Mouse (Mus musculus): Measurements from ENCODE around the gene H2-M10.6. TPM values are rescaled to one million over a fixed set of nuclear protein-coding genes. Genes with fewer than 3 reads are reported as not detected.

The H2-M10.6 gene
- polyA plus RNA-seq, 1 experiment from 2014 or later: not detected

DNA sequence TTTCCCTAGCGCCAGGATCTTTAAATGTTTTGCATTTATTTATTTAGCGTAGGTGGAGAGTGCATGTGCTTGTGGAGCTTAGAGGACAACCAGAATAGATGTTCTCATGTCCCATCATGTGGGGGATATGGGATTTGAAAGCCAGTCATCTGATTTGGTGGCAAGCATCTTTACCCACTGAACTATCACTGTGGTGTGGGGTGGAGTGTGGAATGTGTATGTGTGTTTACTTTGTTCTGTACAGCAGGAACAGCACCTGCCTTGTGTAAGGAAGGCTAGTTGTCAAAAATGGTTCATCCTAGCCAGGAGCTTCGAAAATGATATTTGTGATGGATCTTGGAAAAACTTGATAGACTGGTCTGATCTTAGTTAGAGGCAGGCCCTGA lies 24.4 kb downstream of the H2-M10.6 start:
- no peaks in the 10 kb centered on the region for H3K9me3 ChIP-seq (ENCODE audit: control insufficient read depth, low read length)
- peak overlapping the region; percentile 76 for H3K4me3 ChIP-seq (ENCODE audit: low read depth, low read length)
- WGBS: 18% methylated on average over 3 of the region's 3 CpGs
- DNase-seq (ENCODE audit: low spot score) (no peak), ATAC-seq (ENCODE audit: low FRiP score, low TSS enrichment) (peak; percentile 9)
- H3K4me2 ChIP-seq (replicated peaks; ENCODE audit: low read depth): peak overlapping the region; percentile 64
- H3K27ac ChIP-seq (replicated peaks): peak overlapping the region; percentile 99
- H3K9ac ChIP-seq (ENCODE audit: low read length): peak overlapping the region; percentile 86
- TF ChIP-seq EP300 (optimal IDR thresholded peaks at IDR 0.05) (no peak), CTCF (IDR thresholded peaks at IDR 0.05; ENCODE audit: low read depth) (no peak)
- no peaks in the 10 kb centered on the region for H3K36me3 ChIP-seq (ENCODE audit: control insufficient read depth, insufficient read depth, low read length)
- H3K27me3 ChIP-seq (ENCODE audit: control insufficient read depth, insufficient read depth, low read length): no peaks in the 10 kb centered on the region
- H3K4me1 ChIP-seq (replicated peaks; ENCODE audit: control insufficient read depth, insufficient read depth): no peaks in the 10 kb centered on the region

- TF ChIP-seq CTCF (IDR thresholded peaks at IDR 0.05; ENCODE audit: low read depth): no peak
- TF ChIP-seq EP300 (optimal IDR thresholded peaks at IDR 0.05): no peak
- H3K9me3 ChIP-seq (ENCODE audit: control insufficient read depth, low read length): no peaks in the 10 kb centered on the region
- peak within 1 kb of the TSS; percentile 65 for H3K4me2 ChIP-seq (replicated peaks; ENCODE audit: low read depth)
- no peaks in the 10 kb centered on the region for H3K4me1 ChIP-seq (replicated peaks; ENCODE audit: control insufficient read depth, insufficient read depth)
- peak; percentile 98 for DNase-seq (ENCODE audit: low spot score)
- peak within 1 kb of the TSS; percentile 86 for H3K9ac ChIP-seq (ENCODE audit: low read length)
- H3K36me3 ChIP-seq (ENCODE audit: control insufficient read depth, insufficient read depth, low read length): no peaks in the 10 kb centered on the region
- H3K27ac ChIP-seq (replicated peaks): peak within 1 kb of the TSS; percentile 99
- WGBS: under 1% methylated on average over 58 of the region's 58 CpGs
- peak within 1 kb of the TSS; percentile 76 for H3K4me3 ChIP-seq (ENCODE audit: low read depth, low read length)
- no peaks in the 10 kb centered on the region for H3K27me3 ChIP-seq (ENCODE audit: control insufficient read depth, insufficient read depth, low read length)
- ATAC-seq (ENCODE audit: low FRiP score, low TSS enrichment): peak; percentile 99
These were observed 25.1 kb downstream of the H2-M10.6 start, which contains the start of gene Trim26 for GRCm38 (mm10) chr17:36836874-36837647. Trim26 (plus strand) TSS chr17:36837134.

GRCm38 (mm10) chr17:36839001-36839400 lies 27.0 kb downstream of the H2-M10.6 start:
- H3K27me3 ChIP-seq (ENCODE audit: control insufficient read depth, insufficient read depth, low read length): no peaks in the 10 kb centered on the region
- H3K9me3 ChIP-seq (ENCODE audit: control insufficient read depth, low read length): no peaks in the 10 kb centered on the region
- H3K9ac ChIP-seq (ENCODE audit: low read length): no peak overlapping the region
- no peak overlapping the region for H3K4me3 ChIP-seq (ENCODE audit: low read depth, low read length)
- DNase-seq (ENCODE audit: low spot score) (no peak), ATAC-seq (ENCODE audit: low FRiP score, low TSS enrichment) (no peak)
- TF ChIP-seq EP300 (optimal IDR thresholded peaks at IDR 0.05) (no peak), CTCF (IDR thresholded peaks at IDR 0.05; ENCODE audit: low read depth) (no peak)
- no peak overlapping the region for H3K4me2 ChIP-seq (replicated peaks; ENCODE audit: low read depth)
- no peaks in the 10 kb centered on the region for H3K36me3 ChIP-seq (ENCODE audit: control insufficient read depth, insufficient read depth, low read length)
- WGBS: 80% methylated on average over 5 of the region's 5 CpGs
- no peak overlapping the region for H3K27ac ChIP-seq (replicated peaks)
- H3K4me1 ChIP-seq (replicated peaks; ENCODE audit: control insufficient read depth, insufficient read depth): no peaks in the 10 kb centered on the region

DNA sequence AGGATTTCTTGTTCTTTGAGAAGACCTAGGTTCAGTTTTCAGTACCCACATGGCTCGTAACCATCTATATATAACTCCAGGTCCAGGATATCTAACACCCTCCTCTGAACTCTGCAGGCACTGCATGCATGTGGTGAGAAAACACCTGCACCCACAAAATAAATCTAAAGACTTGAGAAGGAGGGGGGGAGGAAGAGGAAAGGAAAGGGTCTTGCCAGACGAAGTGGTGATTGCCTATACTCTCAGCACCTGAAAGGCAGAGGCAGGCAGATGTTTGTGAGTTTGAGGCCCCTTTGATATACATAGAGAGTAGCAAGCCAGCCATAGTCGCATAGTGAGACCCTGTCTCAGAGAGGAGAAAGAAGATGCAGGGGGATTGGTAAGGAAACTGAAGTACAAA lies 28.0 kb downstream of the H2-M10.6 start:
- Histone ChIP-seq H3K27me3 (ENCODE audit: control insufficient read depth, insufficient read depth, low read length) (no peaks in the 10 kb centered on the region), H3K36me3 (ENCODE audit: control insufficient read depth, insufficient read depth, low read length) (no peaks in the 10 kb centered on the region), H3K4me3 (ENCODE audit: low read depth, low read length) (no peak overlapping the region), H3K9ac (ENCODE audit: low read length) (no peak overlapping the region), H3K4me1 (replicated peaks; ENCODE audit: control insufficient read depth, insufficient read depth) (no peaks in the 10 kb centered on the region), H3K9me3 (ENCODE audit: control insufficient read depth, low read length) (no peaks in the 10 kb centered on the region), H3K4me2 (replicated peaks; ENCODE audit: low read depth) (no peak overlapping the region), H3K27ac (replicated peaks) (no peak overlapping the region)
- ATAC-seq (ENCODE audit: low FRiP score, low TSS enrichment): no peak
- TF ChIP-seq EP300 (optimal IDR thresholded peaks at IDR 0.05): no peak
- TF ChIP-seq CTCF (IDR thresholded peaks at IDR 0.05; ENCODE audit: low read depth): no peak
- DNase-seq (ENCODE audit: low spot score): no peak
- 77% methylated on average over 3 of the region's 3 CpGs for WGBS

- Histone ChIP-seq H3K27me3 (ENCODE audit: control insufficient read depth, insufficient read depth, low read length) (no peaks in the 10 kb centered on the region), H3K27ac (replicated peaks) (no peak overlapping the region), H3K4me1 (replicated peaks; ENCODE audit: control insufficient read depth, insufficient read depth) (no peaks in the 10 kb centered on the region), H3K36me3 (ENCODE audit: control insufficient read depth, insufficient read depth, low read length) (no peaks in the 10 kb centered on the region), H3K4me3 (ENCODE audit: low read depth, low read length) (no peak overlapping the region), H3K9ac (ENCODE audit: low read length) (no peak overlapping the region), H3K9me3 (ENCODE audit: control insufficient read depth, low read length) (no peaks in the 10 kb centered on the region), H3K4me2 (replicated peaks; ENCODE audit: low read depth) (no peak overlapping the region)
- DNase-seq (ENCODE audit: low spot score) (no peak), ATAC-seq (ENCODE audit: low FRiP score, low TSS enrichment) (no peak)
- TF ChIP-seq CTCF (IDR thresholded peaks at IDR 0.05; ENCODE audit: low read depth) (no peak), EP300 (optimal IDR thresholded peaks at IDR 0.05) (no peak)
These were observed 29.0 kb downstream of the H2-M10.6 start for GRCm38 (mm10) chr17:36840961-36841445.

DNA sequence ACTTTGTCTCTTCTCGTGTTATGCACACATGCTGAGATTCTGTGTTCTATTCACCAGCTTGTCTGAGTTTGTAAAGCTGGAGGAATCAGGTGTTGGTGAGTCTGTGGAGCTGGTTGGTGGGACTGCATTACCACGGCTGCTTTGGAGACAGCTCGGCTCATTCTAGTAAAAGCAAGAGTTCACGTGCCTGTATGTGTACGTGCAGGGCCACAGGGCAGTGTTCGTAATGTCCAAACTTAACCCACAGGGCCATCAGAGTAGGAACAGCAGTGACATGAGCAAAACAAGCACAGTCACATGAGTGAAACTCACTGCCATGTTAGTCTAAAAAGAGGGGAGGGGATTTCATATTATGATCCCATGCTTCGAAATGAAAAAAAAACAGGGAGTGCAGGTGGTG lies 31.7 kb downstream of the H2-M10.6 start:
- DNase-seq (ENCODE audit: low spot score) (no peak), ATAC-seq (ENCODE audit: low FRiP score, low TSS enrichment) (no peak)
- Histone ChIP-seq H3K36me3 (ENCODE audit: control insufficient read depth, insufficient read depth, low read length) (peaks cover 3% of the 10 kb centered on the region; the same call in 1 of the 2 replicates), H3K9ac (ENCODE audit: low read length) (no peak overlapping the region), H3K27ac (replicated peaks) (no peak overlapping the region), H3K4me2 (replicated peaks; ENCODE audit: low read depth) (no peak overlapping the region), H3K27me3 (ENCODE audit: control insufficient read depth, insufficient read depth, low read length) (no peaks in the 10 kb centered on the region), H3K4me1 (replicated peaks; ENCODE audit: control insufficient read depth, insufficient read depth) (no peaks in the 10 kb centered on the region), H3K9me3 (ENCODE audit: control insufficient read depth, low read length) (no peaks in the 10 kb centered on the region), H3K4me3 (ENCODE audit: low read depth, low read length) (no peak overlapping the region)
- 80% methylated on average over 7 of the region's 7 CpGs for WGBS
- TF ChIP-seq CTCF (IDR thresholded peaks at IDR 0.05; ENCODE audit: low read depth) (no peak), EP300 (optimal IDR thresholded peaks at IDR 0.05) (no peak)

Data from stomach, postnatal 0 days (tissue).